Mouse (Mus musculus) layer of hippocampus, adult 8-10 months (tissue): ENCODE data around the gene Mybbp1a. TPM values are rescaled to one million over a fixed set of nuclear protein-coding genes. Genes with fewer than 3 reads are reported as not detected.

ENCODE experiments used
- total RNA-seq, 4 experiments: library from RNA; stranded (reverse); gene quantifications; 2 replicates each; pipeline ENCODE4 v1.2.4; 2022

Mybbp1a gene
- total RNA-seq, 4 experiments from 2014 or later, result 55.2 to 64.5 (median 57.8) TPM

Other genes with a start within 250 kb of the Mybbp1a start
- 10 to 100 TPM; 11.2 to 13.3 (median 12.2) TPM for gene Gm43951, start 234.5 kb upstream of the Mybbp1a start, total RNA-seq
- gene 4933427D14Rik, start 233.9 kb upstream of the Mybbp1a start, total RNA-seq, result 10 to 100 TPM; 24.7 to 35.6 (median 30.4) TPM
- gene Txndc17, start 233.8 kb upstream of the Mybbp1a start, total RNA-seq, result 10 to 100 TPM; 26.9 to 33.8 (median 29.7) TPM
- 10 to 100 TPM; 13.1 to 16.1 (median 13.7) TPM for gene Med31, start 225.8 kb upstream of the Mybbp1a start, total RNA-seq
- 1 to 10 TPM; 6.2 to 9.8 (median 7.9) TPM for gene Slc13a5, start 174.1 kb upstream of the Mybbp1a start, total RNA-seq
- gene Xaf1, start 139.7 kb upstream of the Mybbp1a start, total RNA-seq, result 10 to 100 TPM in 2 of 4 experiments, 1 to 10 TPM in 2; 7.5 to 16.5 (median 10.7) TPM
- not detected for gene Fbxo39, start 126.9 kb upstream of the Mybbp1a start, total RNA-seq
- gene Tekt1, start 78.9 kb upstream of the Mybbp1a start, total RNA-seq, result 1 to 10 TPM; 1.7 to 3.8 (median 3.3) TPM
- gene Smtnl2, start 29.6 kb upstream of the Mybbp1a start, total RNA-seq, result 1 to 10 TPM; 1.3 to 3.9 (median 2.0) TPM
- under 1 TPM in 1 of 4 experiments, not detected in 3; 0.23 TPM for gene Ggt6, start 5.8 kb upstream of the Mybbp1a start, total RNA-seq
- 100 to 1,000 TPM in 1 of 4 experiments, 10 to 100 TPM in 3; 84.0 to 104 (median 92.3) TPM for gene Spns2, start 48.5 kb downstream of the Mybbp1a start, total RNA-seq
- under 1 TPM; 0.33 to 0.58 (median 0.48) TPM for gene Spns3, start 109.2 kb downstream of the Mybbp1a start, total RNA-seq
- gene Ube2g1, start 165.9 kb downstream of the Mybbp1a start, total RNA-seq, result 10 to 100 TPM; 36.8 to 44.5 (median 40.5) TPM
- 10 to 100 TPM; 35.8 to 46.2 (median 41.8) TPM for gene Ankfy1, start 248.7 kb downstream of the Mybbp1a start, total RNA-seq